9 mouse cellular contexts compared by ENCODE assay signal in the genomic region with DNA sequence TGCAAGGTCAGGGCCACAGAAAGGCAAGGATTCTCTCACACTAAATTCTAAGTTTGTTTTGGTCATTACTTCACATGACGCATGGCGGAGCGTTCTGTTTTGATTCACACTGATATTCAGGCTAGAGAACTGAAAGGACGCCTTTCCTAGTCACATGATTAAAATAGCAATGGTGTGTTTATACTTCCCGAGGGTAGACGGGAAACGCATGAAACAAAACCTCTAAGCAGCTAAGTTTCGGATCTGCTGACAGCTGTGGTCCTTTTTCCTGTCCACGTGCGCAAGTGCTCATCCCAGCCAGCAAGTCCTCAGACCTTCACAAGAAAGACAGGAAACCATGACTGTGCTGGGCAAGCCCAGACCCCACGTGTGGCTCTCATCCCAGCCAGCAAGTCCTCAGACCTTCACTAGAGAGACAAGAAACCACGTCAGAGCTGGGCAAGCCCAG. TPM values are rescaled to one million over a fixed set of nuclear protein-coding genes. Genes with fewer than 3 reads are reported as not detected.
A peak's percentile ranks its signal among the peaks of the same experiment; 100 is the strongest.
DNase-seq lines count a peak whose midpoint lies in the region; ATAC-seq and TF ChIP-seq lines count a peak whose summit lies in the region.
"Had no signal": no experiment of that assay in that cellular context is flagged by ENCODE, and none has a peak within 500 bp of the region (broad histone marks: within the 10 kb centered on the region; RNA-seq: fewer than 3 reads in every experiment).

No protein-coding gene starts in this region.

- ATAC-seq in forebrain, embryonic 15.5 days (replicated peaks): no peak
- no peak for ATAC-seq in forebrain, embryonic 14.5 days
- peak; percentile 77 for ATAC-seq in heart, postnatal 0 days (ENCODE audit: insufficient read depth, low read depth)
- ATAC-seq in monocyte, adult 5-6 weeks (replicated peaks; ENCODE audit: insufficient number of reproducible peaks, low FRiP score, low TSS enrichment, poor library complexity, severe bottlenecking): peak; percentile 59
- no peak for ATAC-seq in midbrain, embryonic 16.5 days

- TF ChIP-seq CTCF in heart, postnatal 0 days (IDR thresholded peaks at IDR 0.05; ENCODE audit: low read depth): no peak

- 0 out of 2 replicates have a peak overlapping the region, but pooled peaks have one; percentile 14 for H3K27ac ChIP-seq in forebrain, embryonic 15.5 days (replicated peaks)
- no peak overlapping the region for H3K27ac ChIP-seq in forebrain, embryonic 14.5 days (ENCODE audit: low read depth, low read length)
- peak overlapping the region; percentile 58 for H3K27ac ChIP-seq in heart, postnatal 0 days (ENCODE audit: low read depth)
- H3K27ac ChIP-seq in midbrain, embryonic 16.5 days (ENCODE audit: low read length): no peak overlapping the region

- no peak for DNase-seq in forebrain, embryonic 14.5 days (ENCODE audit: low spot score)
- peak; percentile 41 for DNase-seq in adrenal gland, adult 8-10 months
- DNase-seq in heart, postnatal 0 days (ENCODE audit: low spot score): peak; percentile 45
- peak; percentile 16 to 41 for DNase-seq in left cerebral cortex, postnatal 25 days (ENCODE audit: low spot score in 2 of 2)
- no peak for DNase-seq in cerebellum, adult 11-12 months

- no peaks in the 10 kb centered on the region for H3K36me3 ChIP-seq in forebrain, embryonic 15.5 days
- no peaks in the 10 kb centered on the region for H3K36me3 ChIP-seq in forebrain, embryonic 14.5 days (ENCODE audit: control insufficient read depth, insufficient read depth, low read length)
- no peaks in the 10 kb centered on the region for H3K36me3 ChIP-seq in heart, postnatal 0 days (replicated peaks; ENCODE audit: control insufficient read depth, insufficient read depth, low read length)
- H3K36me3 ChIP-seq in midbrain, embryonic 16.5 days (ENCODE audit: control insufficient read depth, insufficient read depth, low read length): no peaks in the 10 kb centered on the region

- intact Hi-C loops in left cerebral cortex, postnatal 25 days (cut with DNase I): no loop called here

- H3K4me3 ChIP-seq in forebrain, embryonic 15.5 days: no peak overlapping the region
- H3K4me3 ChIP-seq in forebrain, embryonic 14.5 days (ENCODE audit: low read depth, low read length): no peak overlapping the region
- peak overlapping the region; percentile 4; the same call in 1 of the 2 replicates for H3K4me3 ChIP-seq in heart, postnatal 0 days (ENCODE audit: low read depth, low read length)
- no peak overlapping the region for H3K4me3 ChIP-seq in midbrain, embryonic 16.5 days (ENCODE audit: low read depth, low read length)
- H3K4me3 ChIP-seq: erythroblast, embryonic 14.5 days had no signal

- H3K9me3 ChIP-seq in forebrain, embryonic 15.5 days: no peaks in the 10 kb centered on the region
- H3K9me3 ChIP-seq in forebrain, embryonic 14.5 days (replicated peaks; ENCODE audit: control insufficient read depth, low read length): no peaks in the 10 kb centered on the region
- H3K9me3 ChIP-seq in heart, postnatal 0 days (replicated peaks; ENCODE audit: control insufficient read depth, low read length): no peaks in the 10 kb centered on the region
- H3K9me3 ChIP-seq in midbrain, embryonic 16.5 days (replicated peaks; ENCODE audit: control insufficient read depth, low read length, poor library complexity, severe bottlenecking): no peaks in the 10 kb centered on the region

- 79% methylated on average over 12 of the region's 12 CpGs for WGBS in forebrain, embryonic 15.5 days
- WGBS in forebrain, embryonic 14.5 days: 87% methylated on average over 12 of the region's 12 CpGs
- WGBS in heart, postnatal 0 days: 46% methylated on average over 12 of the region's 12 CpGs
- 88% methylated on average over 12 of the region's 12 CpGs for WGBS in midbrain, embryonic 16.5 days

- H3K4me1 ChIP-seq in forebrain, embryonic 15.5 days: no peaks in the 10 kb centered on the region
- no peaks in the 10 kb centered on the region for H3K4me1 ChIP-seq in forebrain, embryonic 14.5 days (ENCODE audit: control insufficient read depth, insufficient read depth, low read length)
- no peaks in the 10 kb centered on the region; the same call in 1 of the 2 replicates for H3K4me1 ChIP-seq in heart, postnatal 0 days (ENCODE audit: control insufficient read depth, insufficient read depth)
- H3K4me1 ChIP-seq in midbrain, embryonic 16.5 days (ENCODE audit: control insufficient read depth, insufficient read depth, low read length): no peaks in the 10 kb centered on the region

- TF ChIP-seq EP300 in heart, postnatal 0 days (IDR thresholded peaks at IDR 0.05; ENCODE audit: low read depth): peak; percentile 68; the same call in 1 of the 2 replicates

- no peak overlapping the region for H3K9ac ChIP-seq in forebrain, embryonic 15.5 days (replicated peaks)
- no peak overlapping the region for H3K9ac ChIP-seq in forebrain, embryonic 14.5 days (ENCODE audit: low read length)
- no peak overlapping the region for H3K9ac ChIP-seq in heart, postnatal 0 days (replicated peaks; ENCODE audit: low read depth, low read length)
- no peak overlapping the region for H3K9ac ChIP-seq in midbrain, embryonic 16.5 days (ENCODE audit: low read depth, low read length)

- H3K4me2 ChIP-seq in forebrain, embryonic 15.5 days (replicated peaks): no peak overlapping the region
- no peak overlapping the region for H3K4me2 ChIP-seq in forebrain, embryonic 14.5 days (ENCODE audit: low read length)
- peak overlapping the region; percentile 38 for H3K4me2 ChIP-seq in heart, postnatal 0 days (ENCODE audit: low read depth, low read length)
- H3K4me2 ChIP-seq in midbrain, embryonic 16.5 days (ENCODE audit: low read length): no peak overlapping the region

- H3K27me3 ChIP-seq in forebrain, embryonic 15.5 days: no peaks in the 10 kb centered on the region
- H3K27me3 ChIP-seq in forebrain, embryonic 14.5 days (replicated peaks; ENCODE audit: control insufficient read depth, insufficient read depth, low read length): no peaks in the 10 kb centered on the region
- H3K27me3 ChIP-seq in heart, postnatal 0 days (ENCODE audit: control insufficient read depth, insufficient read depth, low read length): no peaks in the 10 kb centered on the region
- H3K27me3 ChIP-seq in midbrain, embryonic 16.5 days (ENCODE audit: control insufficient read depth, insufficient read depth, low read depth, low read length): no peaks in the 10 kb centered on the region

RNA-seq across cellular contexts. Expression of a gene that starts 37.7 kb away (rescaled TPM):
- 22.0 and 23.8 TPM in 2 replicates for polyA plus RNA-seq in forebrain, embryonic 15.5 days (2015; fragmentation: Nextera tagmentation; extraction: Ambion mirVana)
- 17.2 and 25.0 TPM in 2 replicates for polyA plus RNA-seq in forebrain, embryonic 14.5 days (2014; fragmentation: Nextera tagmentation; extraction: Ambion mirVana)
- 10 to 100 TPM; 17.6 to 32.1 (median 19.1) TPM for total RNA-seq in adrenal gland, adult 8-10 months (2022)
- total RNA-seq in heart, postnatal 0 days (2014; rRNA removed; ENCODE audit: low replicate concordance): 19.2 and 27.0 TPM in 2 replicates
- 5.1 and 5.4 TPM in 2 replicates for polyA plus RNA-seq in heart, postnatal 0 days (2015; fragmentation: Nextera tagmentation; extraction: Ambion mirVana)
- total RNA-seq in left cerebral cortex, postnatal 25 days (2021): 10 to 100 TPM; 11.9 to 13.3 TPM
- total RNA-seq in monocyte, adult 5-6 weeks (2017): 116 to 177 TPM (median 171 TPM) in 3 replicates
- 14.3 and 15.9 TPM in 2 replicates for polyA plus RNA-seq in midbrain, embryonic 16.5 days (2015; fragmentation: Nextera tagmentation; extraction: Ambion mirVana)

Comparison
In these comparisons a context has a peak if more than half of its experiments do, and no peak if none do; other contexts are left out.
1. H3K27ac ChIP-seq: peak in forebrain, embryonic 15.5 days (single experiment) and heart, postnatal 0 days (single experiment); none in forebrain, embryonic 14.5 days (single experiment) and midbrain, embryonic 16.5 days (single experiment).
2. ATAC-seq: peak in heart, postnatal 0 days (single experiment) and monocyte, adult 5-6 weeks (single experiment); none in forebrain, embryonic 15.5 days (single experiment), forebrain, embryonic 14.5 days (single experiment) and midbrain, embryonic 16.5 days (single experiment).
3. DNase-seq: peak in adrenal gland, adult 8-10 months (single experiment), heart, postnatal 0 days (single experiment) and left cerebral cortex, postnatal 25 days (2 of 2); none in forebrain, embryonic 14.5 days (single experiment) and cerebellum, adult 11-12 months (single experiment).